Mouse (Mus musculus) liver, embryonic 16.5 days (tissue): Measurements from ENCODE around the gene Rbm4. TPM values are rescaled to one million over a fixed set of nuclear protein-coding genes. Genes with fewer than 3 reads are reported as not detected.
A peak's percentile ranks its signal among the peaks of the same experiment; 100 is the strongest.

Experiments
- ATAC-seq: fragments of 200-750 bp; cut with Nextera tagmentation; 2 replicates; pipeline ENCODE4 v1.8.0; 2017; ENCODE audit warnings: low read depth, mild to moderate bottlenecking, moderate number of reproducible peaks, moderate library complexity
- H3K27ac ChIP-seq: fragments of 300-500 bp; sonication (generic); 2 replicates; pipeline ENCODE4 v1.5.1; 2014; ENCODE audit warnings: mild to moderate bottlenecking, low read length
- H3K27me3 ChIP-seq: fragments of 300-500 bp; sonication (generic); 2 replicates; pipeline ENCODE4 v1.6.1; 2014; ENCODE audit warnings: low read depth, low read length, mixed read lengths; ENCODE audit not compliant: control insufficient read depth, insufficient read depth
- H3K36me3 ChIP-seq: fragments of 300-500 bp; sonication (generic); 2 replicates; pipeline ENCODE4 v1.6.1; 2014; ENCODE audit warnings: mild to moderate bottlenecking; ENCODE audit not compliant: control insufficient read depth, insufficient read depth
- H3K4me1 ChIP-seq: fragments of 300-500 bp; sonication (generic); 2 replicates; pipeline ENCODE4 v1.6.1; 2014; ENCODE audit warnings: low read depth, low read length, mixed read lengths; ENCODE audit not compliant: control insufficient read depth
- H3K4me2 ChIP-seq: fragments of 300-500 bp; sonication (generic); 2 replicates; pipeline ENCODE4 v1.6.1; 2014; ENCODE audit warnings: low read depth, low read length, mixed read lengths
- H3K4me3 ChIP-seq: fragments of 300-500 bp; sonication (generic); 2 replicates; pipeline ENCODE4 v1.5.1; 2014; ENCODE audit warnings: low read depth, mild to moderate bottlenecking, low read length
- H3K9ac ChIP-seq: fragments of 300-500 bp; sonication (generic); 2 replicates; pipeline ENCODE4 v1.6.1; 2014; ENCODE audit warnings: low read depth, low read length
- H3K9me3 ChIP-seq: fragments of 300-500 bp; sonication (generic); replicated peaks from 2 replicates; pipeline ENCODE4 v1.6.1; 2016; ENCODE audit warnings: low read length; ENCODE audit not compliant: control insufficient read depth
- WGBS: fragments of 180-500 bp; shearing (Covaris S2); extraction: QIAGEN DNeasy Blood & Tissue Kit; methylation state at CpG from one replicate; pipeline ENCODE4 v1.1.7; 2014; ENCODE audit not compliant: insufficient replicate concordance; 5-methylcytosine and 5-hydroxymethylcytosine counted together
- polyA plus RNA-seq: library from polyadenylated mRNA; unstranded; fragments of >200 nt; fragmentation: Nextera tagmentation; extraction: Ambion mirVana; gene quantifications from 2 replicates; pipeline ENCODE4 v1.2.1, GENCODE M21; 2015

Rbm4 gene
- polyA plus RNA-seq, result 28.3 and 29.2 TPM in 2 replicates

DNA sequence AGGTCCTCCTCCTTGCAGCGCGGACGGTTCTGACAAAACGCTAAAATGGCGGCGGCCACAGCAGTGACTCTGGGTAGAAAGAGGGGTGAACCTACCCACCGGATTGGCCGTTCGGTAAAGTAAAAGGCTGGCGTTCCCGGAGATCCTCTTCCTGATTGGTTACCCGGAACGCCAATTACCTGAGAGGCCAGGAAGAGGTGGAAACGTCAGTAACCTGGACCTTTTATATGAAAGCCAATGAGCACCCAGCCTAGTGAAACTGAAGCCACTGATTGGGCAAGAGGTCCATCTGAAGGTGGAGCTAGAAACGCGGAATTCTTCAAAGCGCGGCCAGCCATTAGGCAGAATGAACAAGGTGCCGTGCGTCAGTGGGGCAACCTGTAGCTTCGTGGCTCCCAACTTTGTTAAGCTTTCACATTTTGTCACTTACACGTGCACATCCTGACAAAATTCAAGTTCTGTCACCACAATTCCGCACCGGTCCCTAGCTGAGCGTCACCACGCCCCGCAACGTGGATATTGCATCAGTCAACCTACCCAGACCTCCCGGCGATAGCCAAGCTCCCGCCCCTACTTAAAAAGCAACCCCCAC, at the start of gene Rbm4:
Rbm4 (minus strand) TSS at position 71 of the 592 bp plus-strand sequence.
- under 1% methylated on average over 31 of the region's 31 CpGs for WGBS
- peaks cover 52% of the 10 kb centered on the region for H3K4me1 ChIP-seq
- H3K4me2 ChIP-seq, result peak within 1 kb of the TSS; percentile 89
- H3K27ac ChIP-seq, result peak within 1 kb of the TSS; percentile 93
- peaks cover 24% of the 10 kb centered on the region for H3K36me3 ChIP-seq
- H3K9ac ChIP-seq, result peak within 1 kb of the TSS; percentile 82
- no peaks in the 10 kb centered on the region for H3K27me3 ChIP-seq
- H3K4me3 ChIP-seq, result peak within 1 kb of the TSS; percentile 87
- H3K9me3 ChIP-seq, result no peaks in the 10 kb centered on the region
- peak; percentile 95 for ATAC-seq

DNA sequence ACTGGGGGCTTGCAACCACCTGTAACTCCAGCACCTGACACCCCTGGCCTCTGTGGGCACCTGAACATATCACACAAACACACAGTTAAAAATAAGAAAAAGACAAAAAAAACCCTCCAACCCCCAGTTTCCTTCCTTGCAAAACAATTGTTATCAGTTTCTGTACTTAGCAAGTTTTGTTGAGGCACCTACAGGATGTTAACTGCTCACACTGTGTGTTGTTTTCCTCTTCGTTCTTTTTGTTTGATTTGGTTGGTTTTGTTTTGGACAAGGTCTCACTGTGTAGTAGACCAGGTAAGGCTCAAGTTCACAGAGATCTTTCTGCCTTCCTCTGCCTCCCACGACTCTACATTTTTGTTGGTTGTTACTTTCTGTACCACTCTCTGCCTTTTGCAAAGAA, 48.9 kb upstream of the Rbm4 start:
- 49% methylated on average over 2 of the region's 2 CpGs for WGBS
- Histone ChIP-seq H3K27me3 (peaks cover 25% of the 10 kb centered on the region), H3K4me2 (no peak overlapping the region), H3K36me3 (no peaks in the 10 kb centered on the region), H3K9me3 (no peaks in the 10 kb centered on the region), H3K9ac (no peak overlapping the region), H3K4me3 (no peak overlapping the region), H3K27ac (no peak overlapping the region), H3K4me1 (peaks cover 20% of the 10 kb centered on the region)
- no peak for ATAC-seq

DNA sequence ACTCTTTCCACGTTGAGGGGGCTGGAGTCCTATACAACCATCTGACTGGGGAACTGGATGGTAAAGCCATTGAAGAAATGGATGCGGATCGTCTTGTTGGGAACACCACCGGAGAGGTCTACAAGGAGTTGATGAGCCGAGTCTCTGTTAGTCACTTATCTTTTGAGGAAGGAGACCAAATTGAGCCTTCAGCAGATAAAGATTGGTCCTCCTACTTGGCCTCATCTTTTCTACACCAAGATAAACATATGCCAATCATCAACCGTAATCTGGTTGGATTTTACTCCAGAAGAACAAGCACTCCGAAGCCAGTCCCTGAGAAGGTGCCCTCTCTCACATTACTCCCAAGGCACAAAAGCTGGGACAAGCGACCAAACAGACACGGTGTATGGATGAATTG, 47.1 kb upstream of the Rbm4 start:
- whole genome bisulfite sequencing, result 59% methylated on average over 9 of the region's 9 CpGs
- Histone ChIP-seq H3K4me2 (no peak overlapping the region), H3K4me1 (peaks cover 22% of the 10 kb centered on the region), H3K36me3 (no peaks in the 10 kb centered on the region), H3K27ac (no peak overlapping the region), H3K9ac (no peak overlapping the region), H3K9me3 (no peaks in the 10 kb centered on the region), H3K4me3 (no peak overlapping the region), H3K27me3 (peaks cover 25% of the 10 kb centered on the region)
- ATAC-seq, result no peak

DNA sequence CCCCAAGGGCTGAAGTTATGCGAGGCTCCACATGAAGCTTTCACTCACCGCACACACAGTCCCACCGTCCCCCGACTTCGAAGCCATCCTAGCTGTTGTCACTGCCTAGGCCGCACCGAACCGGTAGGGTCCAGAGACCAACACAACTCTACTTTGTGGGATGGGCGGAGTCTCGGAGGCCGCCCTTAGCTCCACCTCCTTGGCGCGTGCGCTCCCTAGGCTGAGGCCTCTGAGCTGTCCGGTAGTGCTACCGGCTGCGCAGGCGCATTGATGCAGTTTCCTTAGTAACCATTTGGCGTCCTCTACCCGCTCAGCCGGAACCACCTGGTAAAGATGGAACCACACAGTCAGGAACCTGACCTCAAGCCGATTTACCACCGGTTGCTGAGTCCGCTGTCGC, 45.4 kb upstream of the Rbm4 start, which contains the start of the genes Ccs and Ccdc87:
Ccs (minus strand) TSS at position 184 of the 400 bp plus-strand sequence.
Ccdc87 (plus strand) TSS at position 218 of the 400 bp plus-strand sequence.
- Histone ChIP-seq H3K9me3 (no peaks in the 10 kb centered on the region), H3K9ac (peak within 1 kb of the TSS; percentile 72), H3K27ac (peak within 1 kb of the TSS; percentile 62), H3K4me2 (peak within 1 kb of the TSS; percentile 99), H3K27me3 (peaks cover 25% of the 10 kb centered on the region), H3K36me3 (no peaks in the 10 kb centered on the region), H3K4me1 (peaks cover 22% of the 10 kb centered on the region), H3K4me3 (peak within 1 kb of the TSS; percentile 77)
- under 1% methylated on average over 25 of the region's 25 CpGs for WGBS
- peak; percentile 99 for ATAC-seq

DNA sequence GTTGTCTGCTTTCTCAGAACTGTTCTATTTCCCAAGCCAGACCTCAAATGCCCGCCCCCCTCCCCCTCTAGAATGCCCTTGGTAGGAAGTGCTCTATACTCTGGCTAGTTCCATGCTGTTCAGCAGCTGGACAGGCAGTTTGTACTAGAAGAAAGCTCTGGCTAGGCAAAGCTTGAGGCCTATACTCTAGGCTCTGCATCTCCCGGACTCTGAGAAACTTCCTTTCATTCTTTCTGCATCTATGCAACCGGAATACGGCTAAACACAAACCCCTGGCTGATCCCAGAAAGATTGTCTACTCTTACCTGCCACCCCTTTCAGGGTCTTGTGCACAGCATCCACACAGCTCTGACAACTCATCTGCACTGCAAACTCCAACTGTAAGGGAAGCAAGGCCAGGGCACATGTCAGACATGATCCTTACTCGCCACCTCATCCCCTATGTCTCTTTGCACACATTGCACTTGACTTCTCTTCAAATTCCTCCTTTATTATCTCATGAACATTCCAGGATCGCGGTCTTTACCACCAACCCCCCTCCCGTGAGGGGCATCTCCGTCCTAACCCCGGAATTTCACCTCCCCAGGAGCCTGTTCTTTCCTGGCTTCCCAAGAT, 44.9 kb upstream of the Rbm4 start:
- H3K4me2 ChIP-seq, result peak overlapping the region; percentile 99
- H3K4me3 ChIP-seq, result peak overlapping the region; percentile 77
- H3K36me3 ChIP-seq, result no peaks in the 10 kb centered on the region
- no peak for ATAC-seq
- peak overlapping the region; percentile 62 for H3K27ac ChIP-seq
- H3K9me3 ChIP-seq, result no peaks in the 10 kb centered on the region
- peaks cover 22% of the 10 kb centered on the region for H3K4me1 ChIP-seq
- WGBS, result 27% methylated on average over 10 of the region's 10 CpGs
- H3K9ac ChIP-seq, result peak overlapping the region; percentile 72
- peaks cover 25% of the 10 kb centered on the region for H3K27me3 ChIP-seq

DNA sequence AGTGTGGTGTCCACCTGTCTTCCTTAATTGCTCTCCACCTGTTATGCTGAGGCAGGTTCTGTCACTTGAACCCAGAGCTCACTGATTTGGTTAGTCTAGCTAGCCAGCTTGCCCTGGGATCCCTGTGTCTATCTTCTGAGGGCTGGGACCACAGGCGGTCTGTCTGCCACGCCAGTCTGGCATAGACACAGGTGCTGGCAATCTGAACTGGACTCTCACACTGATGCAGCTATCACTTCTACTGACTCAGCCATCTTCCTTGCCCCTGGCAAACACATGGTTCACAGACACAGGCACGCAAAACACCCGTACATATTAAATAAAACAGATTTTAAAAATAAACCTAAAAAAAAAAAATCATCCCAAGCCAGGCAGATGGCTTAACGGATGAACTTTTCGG, 43.3 kb upstream of the Rbm4 start:
- Histone ChIP-seq H3K4me2 (no peak overlapping the region), H3K27ac (no peak overlapping the region), H3K4me3 (no peak overlapping the region), H3K9ac (no peak overlapping the region), H3K27me3 (peaks cover 21% of the 10 kb centered on the region), H3K9me3 (no peaks in the 10 kb centered on the region), H3K4me1 (peaks cover 22% of the 10 kb centered on the region), H3K36me3 (peaks cover 3% of the 10 kb centered on the region)
- WGBS, result 87% methylated on average over 6 of the region's 6 CpGs
- no peak for ATAC-seq

DNA sequence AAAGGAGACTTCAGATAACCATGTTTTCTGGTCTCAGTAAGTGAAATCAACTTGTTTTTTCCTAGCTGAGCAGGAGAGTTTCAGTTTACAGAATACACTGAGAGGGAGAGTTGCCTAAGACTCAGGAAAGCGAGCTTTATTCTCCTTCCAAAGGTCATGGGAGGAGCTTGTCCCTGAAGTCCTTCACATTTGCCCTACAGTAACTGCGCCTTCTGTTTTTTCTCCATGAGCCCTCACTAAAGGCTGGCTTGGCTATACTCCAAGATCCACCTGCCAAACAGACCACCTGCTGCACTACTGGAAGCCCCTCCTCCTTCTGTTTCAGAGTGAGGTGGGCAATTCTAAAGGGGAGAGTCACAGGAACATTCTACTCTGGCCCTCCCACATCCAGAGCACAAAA, 42.4 kb upstream of the Rbm4 start:
- H3K36me3 ChIP-seq, result peaks cover 3% of the 10 kb centered on the region
- no peak for ATAC-seq
- H3K9ac ChIP-seq, result no peak overlapping the region
- peaks cover 22% of the 10 kb centered on the region for H3K4me1 ChIP-seq
- H3K4me2 ChIP-seq, result no peak overlapping the region
- peaks cover 11% of the 10 kb centered on the region for H3K27me3 ChIP-seq
- WGBS, result 75% methylated on average over 2 of the region's 2 CpGs
- H3K4me3 ChIP-seq, result no peak overlapping the region
- H3K27ac ChIP-seq, result peak overlapping the region; percentile 67
- H3K9me3 ChIP-seq, result no peaks in the 10 kb centered on the region

DNA sequence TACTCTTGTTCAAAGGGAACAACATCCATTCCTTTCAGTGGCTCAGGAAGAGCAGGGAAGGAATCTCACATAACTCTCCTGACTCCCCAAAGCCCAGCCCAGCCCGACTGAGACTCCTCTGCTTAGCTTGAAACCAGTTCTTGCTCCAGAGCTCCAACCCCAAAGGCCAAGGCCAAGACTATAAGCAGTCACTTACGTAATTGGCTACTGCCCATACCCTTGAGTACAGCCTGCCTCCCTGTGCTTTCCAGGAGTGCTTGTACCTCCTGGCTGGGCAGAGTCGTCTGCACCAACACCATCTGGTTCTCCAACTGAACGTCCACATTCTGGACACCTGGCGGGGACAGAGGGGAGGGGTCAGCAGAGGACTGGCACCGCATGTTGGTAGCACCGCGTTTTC, 40.3 kb upstream of the Rbm4 start:
- WGBS, result 77% methylated on average over 8 of the region's 8 CpGs
- no peak for ATAC-seq
- no peak overlapping the region for H3K4me3 ChIP-seq

DNA sequence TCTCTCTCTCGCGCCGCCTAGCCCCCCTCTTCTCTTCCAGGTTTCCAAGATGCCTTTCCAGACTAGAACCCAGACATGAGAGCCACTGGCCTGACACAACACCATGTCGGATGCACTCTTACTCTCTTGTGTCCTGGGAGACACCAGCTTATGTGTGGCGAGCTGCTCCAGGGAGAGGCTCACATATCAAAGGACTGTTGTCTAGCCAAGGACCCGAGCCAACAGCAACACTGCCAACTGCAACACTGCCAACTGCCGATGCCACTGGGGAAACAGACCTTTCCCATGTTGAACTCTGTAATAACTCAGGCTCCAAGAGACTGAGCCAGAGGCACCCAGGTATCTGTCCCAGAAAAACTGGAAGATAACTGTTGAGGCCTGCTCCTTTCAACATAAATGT, 35.5 kb upstream of the Rbm4 start:
- H3K27ac ChIP-seq, result no peak overlapping the region

More for the DNA sequence above, 40.3 kb upstream of the Rbm4 start:
- Histone ChIP-seq H3K4me2 (no peak overlapping the region), H3K9me3 (no peaks in the 10 kb centered on the region), H3K9ac (no peak overlapping the region), H3K4me1 (peaks cover 14% of the 10 kb centered on the region), H3K27ac (no peak overlapping the region), H3K27me3 (no peaks in the 10 kb centered on the region), H3K36me3 (peaks cover 3% of the 10 kb centered on the region)

More for the DNA sequence above, 35.5 kb upstream of the Rbm4 start:
- H3K9me3 ChIP-seq, result no peaks in the 10 kb centered on the region
- peaks cover 3% of the 10 kb centered on the region for H3K36me3 ChIP-seq
- H3K4me2 ChIP-seq, result no peak overlapping the region
- H3K27me3 ChIP-seq, result no peaks in the 10 kb centered on the region
- no peak overlapping the region for H3K9ac ChIP-seq
- no peak for ATAC-seq
- no peaks in the 10 kb centered on the region; the same call in 1 of the 2 replicates for H3K4me1 ChIP-seq
- no peak overlapping the region for H3K4me3 ChIP-seq
- 73% methylated on average over 7 of the region's 7 CpGs for WGBS
